Mouse (Mus musculus) C2C12 (cell line): ENCODE measurements around the gene Nr1i3.

Source experiments
- CEBPB ChIP-seq: IDR thresholded peaks from one replicate; pipeline ENCODE4 v1.6.1; 2011; ENCODE audit warnings: low read depth, mild to moderate bottlenecking, control low read depth, moderate library complexity
- CTCF ChIP-seq: IDR thresholded peaks from one replicate; pipeline ENCODE4 v1.5.1; 2011; ENCODE audit not compliant: control insufficient read depth, insufficient read depth, insufficient read length
- MYOD1 ChIP-seq: IDR thresholded peaks from one replicate; pipeline ENCODE4 v1.6.1; 2011; ENCODE audit warnings: low read depth; ENCODE audit not compliant: control insufficient read depth, insufficient read length
- MYOG ChIP-seq: IDR thresholded peaks from one replicate; pipeline ENCODE4 v1.6.1; 2011; ENCODE audit not compliant: control insufficient read depth, insufficient read length; ENCODE audit errors: extremely low read depth

- TF ChIP-seq MYOG, result no peak
- TF ChIP-seq CTCF, result no peak
- TF ChIP-seq CEBPB, result no peak
- no peak for TF ChIP-seq MYOD1
These were observed 52.4 kb downstream of the Nr1i3 start for GRCm38 (mm10) chr1:171265971-171266744.
